Mouse (Mus musculus): ENCODE measurements around the gene Cyp2j7. TPM values are rescaled to one million over a fixed set of nuclear protein-coding genes. Genes with fewer than 3 reads are reported as not detected.

The Cyp2j7 gene
- polyA plus RNA-seq, 1 experiment, result not detected

- H3K9me3 ChIP-seq (replicated peaks; ENCODE audit: control insufficient read depth, insufficient read depth, low read length, poor library complexity, severe bottlenecking), result no peaks in the 10 kb centered on the region
- no peaks in the 10 kb centered on the region for H3K36me3 ChIP-seq (ENCODE audit: control insufficient read depth, insufficient read depth, low read length, poor library complexity, severe bottlenecking)
- no peak overlapping the region for H3K4me3 ChIP-seq (ENCODE audit: low read depth, low read length)
- no peak overlapping the region for H3K9ac ChIP-seq (ENCODE audit: low read depth, poor library complexity, severe bottlenecking)
- TF ChIP-seq POLR2A (IDR thresholded peaks at IDR 0.05; ENCODE audit: insufficient read depth, low read length) (no peak), CTCF (IDR thresholded peaks at IDR 0.05; ENCODE audit: low read depth, low read length) (no peak), EP300 (IDR thresholded peaks at IDR 0.05; ENCODE audit: insufficient read depth, low read depth, low read length) (no peak)
- no peaks in the 10 kb centered on the region for H3K4me1 ChIP-seq (ENCODE audit: control insufficient read depth, insufficient read depth, low read length)
- H3K27ac ChIP-seq (ENCODE audit: insufficient read depth, low read length), result no peak overlapping the region
- H3K27me3 ChIP-seq (ENCODE audit: control insufficient read depth, insufficient read depth, low read length, poor library complexity, severe bottlenecking), result no peaks in the 10 kb centered on the region
These were observed 73.6 kb downstream of the Cyp2j7 start for GRCm38 (mm10) chr4:96162839-96163238.

GRCm38 (mm10) chr4:96161575-96161974 is 74.9 kb downstream of the Cyp2j7 start:
- TF ChIP-seq CTCF (IDR thresholded peaks at IDR 0.05; ENCODE audit: low read depth, low read length), result no peak
- no peak for TF ChIP-seq POLR2A (IDR thresholded peaks at IDR 0.05; ENCODE audit: insufficient read depth, low read length)
- TF ChIP-seq EP300 (IDR thresholded peaks at IDR 0.05; ENCODE audit: insufficient read depth, low read depth, low read length), result no peak
- no peaks in the 10 kb centered on the region for H3K36me3 ChIP-seq (ENCODE audit: control insufficient read depth, insufficient read depth, low read length, poor library complexity, severe bottlenecking)
- H3K9ac ChIP-seq (ENCODE audit: low read depth, poor library complexity, severe bottlenecking), result no peak overlapping the region
- H3K4me3 ChIP-seq (ENCODE audit: low read depth, low read length), result no peak overlapping the region
- H3K27ac ChIP-seq (ENCODE audit: insufficient read depth, low read length), result no peak overlapping the region
- no peaks in the 10 kb centered on the region for H3K4me1 ChIP-seq (ENCODE audit: control insufficient read depth, insufficient read depth, low read length)
- peaks cover 5% of the 10 kb centered on the region; the same call in 1 of the 2 replicates for H3K9me3 ChIP-seq (replicated peaks; ENCODE audit: control insufficient read depth, insufficient read depth, low read length, poor library complexity, severe bottlenecking)
- H3K27me3 ChIP-seq (ENCODE audit: control insufficient read depth, insufficient read depth, low read length, poor library complexity, severe bottlenecking), result no peaks in the 10 kb centered on the region

Other genes starting within 250 kb of the Cyp2j7 start
- 0.47 and 0.61 TPM in 2 replicates for gene Cyp2j13, start 159.1 kb downstream of the Cyp2j7 start, polyA plus RNA-seq (2011; ENCODE audit: insufficient read depth, insufficient read length, low read depth, missing spikeins)
- not detected in 2 replicates for gene Cyp2j12, start 95.5 kb downstream of the Cyp2j7 start, polyA plus RNA-seq (2011; ENCODE audit: insufficient read depth, insufficient read length, low read depth, missing spikeins)
- gene Cyp2j11, start 112.0 kb upstream of the Cyp2j7 start, polyA plus RNA-seq (2011; ENCODE audit: insufficient read depth, insufficient read length, low read depth, missing spikeins), result not detected in 2 replicates